In the genomic region with DNA sequence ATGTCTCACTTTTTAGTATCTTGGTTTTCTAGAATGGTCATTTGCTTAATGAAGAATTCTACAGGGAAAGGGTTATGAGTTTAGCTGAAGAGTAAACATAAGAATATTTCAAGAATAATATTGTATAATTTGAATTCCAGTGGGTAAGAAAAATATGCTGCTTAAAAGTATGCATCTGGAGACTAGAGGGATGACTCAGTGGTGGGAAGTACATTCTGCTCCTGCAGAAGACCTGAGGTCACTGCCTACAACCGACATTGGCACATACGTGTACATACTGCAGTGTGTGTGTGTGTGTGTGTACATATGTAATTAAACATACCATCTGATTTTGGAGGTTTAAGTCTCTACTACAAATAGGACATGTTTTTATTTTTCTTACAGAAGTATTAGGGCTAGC, we compare ENCODE assay signal across 11 mouse cellular contexts.
"Had no signal": no experiment of that assay in that cellular context is flagged by ENCODE, and none has a peak within 500 bp of the region (broad histone marks: within the 10 kb centered on the region; RNA-seq: fewer than 3 reads in every experiment).

No protein-coding gene starts in this region.

- H3K9me3 ChIP-seq: liver, embryonic 13.5 days had no signal

- H3K9ac ChIP-seq: liver, embryonic 13.5 days had no signal

- H3K4me1 ChIP-seq: liver, embryonic 13.5 days had no signal

- H3K27me3 ChIP-seq: liver, embryonic 13.5 days had no signal

- H3K36me3 ChIP-seq: liver, embryonic 13.5 days had no signal

- H3K27ac ChIP-seq: liver, embryonic 13.5 days had no signal

- H3K4me3 ChIP-seq: liver, embryonic 13.5 days had no signal

- H3K4me2 ChIP-seq: liver, embryonic 13.5 days; midbrain, embryonic 11.5 days had no signal

- DNase-seq: kidney, postnatal 14 days; kidney, postnatal 4 days; liver, embryonic 13.5 days; lung, adult 2 months; lung, postnatal 14 days; lung, postnatal 4 days; midbrain, embryonic 14.5 days; thymus, adult 18-20 months; thymus, postnatal 14 days; thymus, postnatal 4 days had no signal
